Mouse (Mus musculus) frontal cortex, postnatal 14 days (tissue): ENCODE data around the gene Foxp4.
"Not testable (repeated sequence)": the region's sequence is repeated elsewhere in the genome, so short reads cannot be mapped to it uniquely, and the experiment has no call there.

Experiments used
- DNase-seq, 2 experiments: peaks; one replicate each; pipeline ENCODE4 v3.0.0; 2022; ENCODE audit warnings: low spot score in 2 of 2

Foxp4 gene

DNA sequence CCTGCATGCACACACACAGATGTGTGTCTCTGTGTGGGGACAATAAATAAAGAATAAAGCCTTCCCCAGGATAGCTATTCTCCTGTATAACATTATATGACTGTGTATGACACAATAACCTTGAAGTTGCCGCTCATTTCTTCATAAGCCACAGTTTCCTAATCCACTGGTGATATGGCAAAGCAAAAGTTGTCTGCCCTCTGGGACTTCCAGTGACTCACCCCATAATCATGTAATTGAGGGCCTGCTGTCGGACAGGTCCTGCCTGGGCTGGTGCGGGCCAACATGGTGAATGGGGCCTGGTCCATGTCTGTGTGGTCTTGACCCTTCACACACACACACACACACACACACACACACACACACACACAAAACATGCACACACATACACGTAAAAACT, 70.7 kb downstream of the Foxp4 start:
- no peak for DNase-seq

DNA sequence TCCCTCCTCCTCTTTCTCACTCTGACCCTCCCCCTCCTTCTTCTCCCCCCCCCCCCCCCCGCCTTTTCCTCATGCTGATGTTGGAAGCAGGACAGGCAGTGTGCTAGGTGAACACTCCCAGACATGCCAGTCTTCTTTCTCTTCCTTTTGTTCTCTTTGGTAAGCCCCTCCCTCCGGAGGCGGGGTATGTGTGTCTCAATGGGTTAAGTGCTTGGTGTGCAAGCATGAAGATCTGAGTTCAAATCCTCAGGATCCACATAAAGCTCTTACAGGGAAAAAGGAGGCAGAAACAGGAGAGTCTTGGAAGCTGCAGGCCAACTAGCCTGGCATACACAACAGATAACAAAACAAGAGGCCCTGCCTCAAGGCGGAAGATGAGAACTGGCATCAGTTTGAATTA, 71.1 kb downstream of the Foxp4 start:
- DNase-seq = no peak

DNA sequence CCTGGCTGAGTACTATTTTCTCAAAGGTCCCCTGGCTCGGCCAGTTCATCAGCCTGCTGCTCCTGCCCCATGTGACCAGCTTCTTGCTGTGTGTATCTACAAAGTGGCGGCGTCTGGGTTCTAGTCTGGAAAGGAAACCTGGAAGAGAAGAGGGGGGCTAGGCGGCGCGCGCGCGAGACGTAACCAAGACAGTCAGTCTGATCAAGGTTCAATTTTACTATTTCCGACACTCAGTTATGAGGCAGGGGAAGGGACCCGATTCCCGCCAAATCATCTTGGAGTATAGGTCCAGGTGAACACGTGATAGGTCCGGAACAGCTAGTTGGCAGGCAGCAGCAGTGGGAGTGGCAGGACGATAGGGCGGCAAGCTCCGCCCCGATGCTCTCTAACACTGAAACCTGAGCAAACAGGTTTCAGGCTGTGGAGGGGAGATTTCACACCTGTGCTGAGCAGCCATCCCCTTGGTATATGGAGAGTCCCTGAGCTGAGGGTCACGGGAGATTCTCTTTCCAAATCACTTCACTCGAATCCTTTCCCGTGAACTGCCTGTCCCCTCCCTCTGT, 72.6 kb downstream of the Foxp4 start:
- DNase-seq = not testable (repeated sequence)

DNA sequence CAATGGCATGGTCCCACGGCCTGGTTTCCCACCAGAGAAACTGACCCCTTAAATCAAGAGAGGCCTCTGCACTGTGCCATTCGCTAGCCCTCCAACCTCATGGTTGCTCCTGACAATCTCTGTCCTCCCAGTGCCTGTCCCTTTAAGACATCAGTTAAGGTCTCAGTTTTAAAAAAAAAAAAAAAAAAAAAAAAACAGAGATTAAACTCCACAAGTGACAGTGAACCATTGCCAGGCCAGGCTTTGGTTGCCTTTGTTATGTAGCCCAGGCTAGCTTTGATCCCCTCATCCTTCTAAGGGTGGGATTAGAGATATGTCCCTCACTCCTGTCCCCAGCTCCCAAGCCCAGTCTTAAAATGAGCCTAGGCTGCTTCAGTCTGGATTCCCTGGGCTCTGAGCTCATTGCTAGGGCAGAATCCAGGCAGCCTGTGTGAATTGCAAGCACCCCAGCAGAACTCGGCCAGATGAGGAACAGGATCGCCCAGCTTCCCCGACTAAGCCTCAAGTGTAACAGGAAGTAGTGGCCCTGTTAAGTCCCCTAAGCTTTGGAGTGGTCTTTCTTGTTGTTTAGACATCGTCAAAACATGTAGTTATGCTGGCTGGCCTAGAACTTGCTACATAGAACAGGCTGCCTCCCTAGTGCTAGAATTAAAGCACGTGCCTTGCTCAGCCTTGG, 73.7 kb downstream of the Foxp4 start:
- no peak for DNase-seq

DNA sequence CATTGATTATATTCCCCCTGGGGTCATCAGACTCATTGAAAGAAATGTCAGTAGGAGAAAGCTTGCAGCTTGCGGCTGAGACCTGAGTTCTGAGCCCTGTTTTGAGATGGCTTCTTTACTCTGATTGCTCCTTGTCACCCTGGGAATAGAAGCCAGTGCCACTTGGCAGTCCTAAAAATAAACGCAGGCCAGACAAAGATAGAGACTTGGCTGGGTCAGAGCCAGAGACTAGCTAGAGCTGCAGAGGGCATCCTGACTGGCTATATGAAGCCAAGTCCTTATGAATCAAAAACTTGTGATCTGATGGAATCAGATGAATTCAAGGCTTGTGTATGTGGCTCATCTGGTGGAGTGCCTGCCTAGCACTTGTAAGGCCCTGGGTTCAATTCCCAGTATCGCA, 74.4 kb downstream of the Foxp4 start:
- no peak for DNase-seq

DNA sequence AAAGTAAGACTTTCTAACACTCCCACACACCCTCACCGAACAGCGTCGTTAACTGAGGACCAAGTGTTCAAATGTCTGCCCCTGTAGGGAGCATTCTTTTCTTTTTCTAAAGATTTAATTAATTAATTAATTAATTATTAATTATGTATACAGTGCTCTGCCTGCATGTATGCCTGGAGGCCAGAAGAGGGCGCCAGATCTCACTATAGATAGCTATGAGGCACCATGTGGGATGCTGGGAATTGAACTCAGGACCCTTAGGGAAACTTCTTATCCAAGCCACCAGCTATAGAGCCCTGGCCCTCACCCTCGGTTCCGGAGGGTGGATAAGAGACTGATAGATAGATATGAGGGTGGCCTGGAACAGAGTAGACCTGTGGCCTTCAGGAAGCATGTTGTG, 76.5 kb downstream of the Foxp4 start:
- no peak for DNase-seq

DNA sequence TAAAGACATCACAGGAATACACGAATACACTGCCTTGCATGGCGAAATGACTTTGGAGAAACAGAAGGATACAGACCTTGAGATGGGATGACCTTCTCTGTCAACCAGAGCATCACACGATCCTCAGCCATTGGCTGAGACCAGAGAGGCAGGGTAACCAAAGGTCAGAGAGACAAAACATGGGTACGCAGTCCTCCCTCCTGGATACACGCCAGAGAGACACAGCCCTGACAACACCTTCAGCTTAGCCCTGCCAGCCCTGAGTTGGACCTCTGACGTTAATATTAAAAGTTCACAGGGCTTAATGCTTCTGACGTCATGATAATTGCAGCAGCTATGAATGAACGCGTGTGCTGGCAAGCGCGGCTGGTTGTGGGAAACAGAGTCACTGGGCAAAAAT, 78.8 kb downstream of the Foxp4 start:
- no peak for DNase-seq

DNA sequence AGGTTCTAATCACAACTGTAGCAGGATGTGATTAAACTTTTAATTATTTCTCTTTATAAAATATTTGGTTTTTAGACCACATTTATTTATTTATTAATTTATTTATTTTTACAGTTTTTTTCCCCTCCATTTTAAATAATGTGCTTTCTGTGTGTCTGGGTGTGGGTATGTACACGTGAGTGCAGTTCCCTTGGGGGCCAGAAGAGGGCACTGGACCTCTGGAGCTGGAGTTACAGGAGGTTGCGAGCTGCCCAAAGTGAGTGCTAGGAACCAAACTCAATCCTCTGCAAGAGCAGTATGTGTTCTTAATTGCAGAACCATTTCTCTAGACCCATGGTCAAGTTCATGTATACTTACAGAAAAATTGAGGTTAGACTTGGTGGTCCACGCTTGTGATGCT, 81.0 kb downstream of the Foxp4 start:
- DNase-seq = no peak

DNA sequence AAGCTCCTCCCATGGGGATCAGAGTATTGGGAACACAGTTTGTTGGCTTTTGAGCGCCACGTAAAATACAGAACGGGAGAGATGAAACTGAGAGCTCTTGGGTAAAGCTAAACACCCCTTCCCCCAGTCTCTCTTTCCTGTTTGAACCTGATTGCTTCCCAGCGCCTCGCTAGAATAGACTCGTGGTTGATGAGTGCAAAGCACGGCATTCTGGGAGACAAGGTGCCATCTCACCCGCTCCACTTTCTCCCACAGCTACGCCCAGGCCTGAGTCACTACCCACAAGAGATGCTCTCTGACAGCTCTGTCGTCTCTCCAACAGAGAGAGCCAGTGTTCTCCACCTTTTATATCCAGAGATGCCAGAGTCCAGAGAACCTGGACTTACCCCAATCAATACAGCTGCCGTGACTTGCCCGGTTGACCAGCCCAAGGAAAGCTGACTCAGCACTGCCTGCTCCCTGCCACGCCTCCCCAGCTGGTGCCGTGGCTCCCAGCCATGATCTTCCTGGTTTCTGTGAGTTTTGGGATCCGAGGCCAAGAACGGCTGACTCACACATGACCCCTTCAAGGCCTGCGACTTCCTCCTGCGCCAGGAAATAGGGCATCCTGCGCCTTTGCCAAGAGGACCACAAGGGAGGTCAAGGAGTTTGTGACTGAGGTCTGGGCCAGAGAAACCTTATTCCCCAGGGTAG, 82.4 kb downstream of the Foxp4 start:
- no peak for DNase-seq

DNA sequence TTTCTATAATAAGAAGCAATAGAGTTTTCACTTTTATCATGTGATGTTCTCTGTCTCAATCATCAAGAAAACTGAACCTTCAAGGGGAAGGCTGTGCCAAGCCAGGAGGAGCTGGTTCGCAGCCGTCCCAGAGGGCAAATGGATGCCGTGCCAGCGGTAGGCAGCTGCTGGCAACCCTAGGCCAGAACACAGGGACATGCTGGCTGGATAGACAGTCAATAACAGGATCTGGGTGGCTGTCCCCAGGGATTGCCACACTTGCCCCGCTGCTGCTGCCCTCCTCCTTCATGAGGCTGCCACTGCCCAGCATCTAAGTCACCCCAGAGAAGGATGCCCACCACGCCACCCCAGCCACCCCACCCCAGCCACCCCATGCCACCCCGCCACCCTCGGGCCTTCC, 82.9 kb downstream of the Foxp4 start:
- DNase-seq = no peak

DNA sequence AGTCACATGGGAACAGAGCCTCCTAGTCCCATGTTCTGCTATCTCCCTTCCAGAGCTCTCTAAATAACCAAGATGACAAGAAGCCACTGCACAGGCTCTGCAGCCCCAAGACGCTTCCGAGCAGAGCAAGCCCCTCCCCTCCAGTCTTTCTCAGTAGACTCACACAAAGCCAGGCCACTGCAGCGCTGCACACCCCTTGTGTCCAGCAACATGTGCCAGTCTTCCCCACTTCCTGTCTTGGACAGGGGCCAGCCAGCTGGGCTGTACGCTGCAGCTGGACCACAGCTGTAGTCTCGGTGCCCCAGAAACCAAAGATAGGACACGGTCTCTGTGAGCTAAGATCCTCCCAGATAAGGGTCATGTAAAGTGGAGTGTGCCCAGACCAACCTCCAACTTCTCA, 86.6 kb downstream of the Foxp4 start:
- no peak for DNase-seq

DNA sequence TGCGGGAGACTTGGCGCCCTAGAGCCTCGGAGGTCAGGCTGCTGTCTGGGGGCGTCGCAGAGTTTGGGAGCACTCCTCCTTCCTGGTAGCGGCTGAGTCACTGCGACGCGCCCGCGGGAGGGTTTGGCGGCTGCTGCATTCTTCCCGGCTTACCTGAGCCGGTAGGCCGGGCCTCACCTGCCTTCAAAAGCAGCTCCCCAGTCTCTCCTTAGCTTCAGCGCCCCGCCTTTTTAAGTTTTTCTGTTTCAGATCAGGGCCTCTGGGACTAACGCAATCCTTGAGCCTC, 90.0 kb downstream of the Foxp4 start, which contains the start of gene Mdfi:
TSS of gene Mdfi (minus strand) at position 210 of the 286 bp plus-strand sequence.
- no peak for DNase-seq

DNA sequence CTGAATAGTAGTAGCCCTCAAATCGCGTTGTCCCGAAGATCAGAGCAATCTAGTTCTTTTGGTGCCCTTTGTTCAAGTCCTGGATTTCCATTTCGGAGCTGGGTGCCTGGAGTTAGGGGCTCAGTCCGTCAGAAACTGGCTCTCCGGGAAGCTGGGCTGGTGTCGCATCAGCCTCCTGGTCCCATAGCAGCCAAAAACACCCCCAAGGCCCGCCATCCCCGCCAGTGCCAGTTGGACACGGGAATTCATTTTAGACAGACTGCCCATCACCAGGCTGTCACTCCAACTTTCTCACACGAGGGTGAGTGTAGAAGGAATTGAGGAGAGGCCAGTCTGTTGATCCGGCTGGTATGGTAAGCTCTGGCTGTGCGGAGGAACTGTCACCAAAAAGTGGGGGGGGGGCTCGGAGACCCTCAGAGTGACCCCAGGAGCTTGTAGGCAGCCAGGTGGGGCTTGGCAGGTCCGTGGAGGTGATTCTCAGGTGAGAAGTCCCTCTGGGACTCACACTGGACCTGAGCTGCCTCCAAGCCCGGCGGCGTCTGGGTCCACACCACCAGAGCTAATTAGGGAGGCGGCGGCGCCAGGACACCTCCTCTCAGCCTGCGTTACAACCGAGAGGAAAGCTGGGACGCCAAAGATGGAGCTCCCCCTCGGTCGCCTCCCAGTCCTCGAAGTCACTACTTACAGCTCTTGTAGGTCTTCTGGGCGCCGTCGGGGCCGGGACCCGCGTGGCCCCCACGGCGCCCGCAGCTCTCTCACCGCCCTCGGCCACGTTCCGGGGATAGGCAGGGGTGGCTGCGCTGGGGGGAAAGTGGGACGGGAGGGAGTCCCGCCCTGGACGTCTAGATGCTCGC, 90.6 kb downstream of the Foxp4 start:
- DNase-seq = no peak

DNA sequence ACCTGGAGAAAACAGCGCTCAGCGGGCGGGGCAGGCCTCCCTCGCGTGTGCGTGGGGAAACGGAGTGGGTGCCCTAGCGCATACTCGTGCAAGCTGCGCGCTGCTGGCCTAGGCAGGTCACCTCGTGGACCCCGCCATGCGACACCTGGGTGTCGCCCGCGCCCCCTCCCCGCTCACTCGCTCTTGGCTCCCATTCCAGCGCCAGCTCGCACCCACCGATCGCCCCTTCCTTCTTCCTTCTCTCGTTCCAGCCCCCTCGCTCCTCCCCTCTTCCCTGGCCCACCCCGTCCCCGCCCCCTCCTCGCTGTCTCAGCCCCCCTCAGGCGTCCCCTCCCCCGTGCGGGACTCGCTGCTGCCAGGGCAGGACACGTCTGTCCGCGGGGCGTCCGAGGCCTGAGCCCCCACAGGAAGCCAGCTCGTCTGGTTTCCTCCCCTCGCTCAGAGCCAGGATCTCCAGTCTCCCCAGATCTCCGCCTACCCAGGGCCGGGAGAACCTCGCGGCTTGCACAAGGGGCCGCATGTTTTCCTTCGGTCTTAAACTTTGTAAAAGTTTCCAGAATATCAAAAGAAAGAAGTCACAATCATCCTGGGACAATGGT, 91.3 kb downstream of the Foxp4 start:
- DNase-seq = no peak

DNA sequence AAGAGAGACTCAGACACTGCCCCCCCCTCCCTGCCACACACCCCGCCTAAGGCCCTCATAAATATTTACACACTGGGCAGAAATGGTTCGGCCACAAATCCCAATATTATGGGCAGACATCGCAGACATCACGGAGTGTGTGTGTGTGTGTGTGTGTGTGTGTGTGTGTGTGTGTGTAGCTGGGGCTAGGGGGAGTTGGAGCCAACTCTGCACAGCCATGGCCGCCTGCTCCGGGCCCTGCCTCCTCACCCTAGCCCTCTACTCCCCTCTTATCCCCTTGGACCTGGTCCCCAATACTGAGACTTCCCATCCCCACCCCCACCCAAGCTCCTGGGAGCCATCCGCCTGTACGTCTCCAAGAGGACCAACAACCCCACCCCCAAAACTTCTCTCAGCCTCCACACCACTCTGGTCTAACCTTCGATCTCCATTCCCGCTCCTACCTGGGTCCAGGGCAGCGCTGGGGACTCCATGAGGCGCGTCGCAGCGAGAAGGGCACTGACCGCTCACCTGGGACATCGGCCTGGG, 91.9 kb downstream of the Foxp4 start:
- DNase-seq = no peak

DNA sequence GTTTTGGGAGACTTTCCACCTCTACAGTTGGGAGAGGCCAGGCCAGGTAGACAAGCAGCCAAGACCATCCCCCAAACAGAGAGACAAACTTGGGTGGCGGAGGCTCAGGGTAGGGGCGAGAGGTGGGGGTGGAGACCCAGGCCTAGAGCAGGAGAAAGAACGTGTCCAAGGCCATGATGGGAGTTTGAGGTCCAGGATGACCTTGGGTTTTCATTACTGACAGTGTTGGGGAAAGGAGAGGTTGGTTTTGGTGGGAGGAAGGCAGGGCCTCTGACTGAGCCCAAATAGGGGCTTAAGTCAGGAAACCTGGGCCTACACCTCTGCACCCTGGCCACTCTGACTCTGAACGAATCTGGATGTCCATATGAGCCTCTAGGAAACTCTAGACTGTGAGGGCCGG, 92.7 kb downstream of the Foxp4 start:
- DNase-seq = no peak

DNA sequence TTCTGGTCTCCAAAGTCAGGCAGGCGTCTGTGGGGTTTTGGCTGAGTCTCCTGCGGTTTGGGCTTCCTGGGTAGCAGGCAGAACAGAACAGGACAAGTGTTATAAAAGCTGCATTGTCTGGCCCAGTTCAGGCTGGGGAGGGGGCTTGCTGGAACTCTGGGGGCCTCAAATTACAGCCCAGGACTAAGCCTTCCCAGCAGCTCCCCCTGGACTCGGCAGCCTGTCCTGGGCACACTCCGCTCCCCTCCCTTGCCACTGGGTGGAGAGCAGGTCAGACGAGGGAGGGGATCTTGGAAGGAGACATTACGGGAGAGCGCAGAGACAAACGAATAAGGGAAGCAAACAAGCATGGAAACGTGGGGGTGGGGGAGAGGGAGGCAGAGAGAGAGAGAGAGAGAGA, 93.3 kb downstream of the Foxp4 start:
- DNase-seq = no peak

DNA sequence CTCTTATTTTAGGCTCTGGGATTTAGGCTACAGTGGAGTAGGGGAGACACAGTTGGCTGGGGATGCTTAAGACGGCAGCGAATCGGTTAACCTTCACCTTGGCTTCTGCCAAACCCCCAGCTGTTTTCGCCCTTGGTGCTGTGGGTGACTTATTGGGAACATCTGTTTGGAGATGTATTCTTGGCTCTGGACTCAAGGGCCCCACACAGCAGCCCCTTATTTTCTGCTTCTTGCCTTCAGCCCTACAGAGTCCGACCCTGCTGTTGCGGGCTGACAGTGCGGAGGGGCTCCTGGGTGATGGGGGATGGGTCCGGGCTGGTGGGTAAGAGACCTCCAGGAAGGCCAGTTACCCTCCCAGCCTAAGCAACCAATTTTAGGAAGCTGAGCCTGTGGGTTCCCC, 103.1 kb downstream of the Foxp4 start:
- no peak for DNase-seq

DNA sequence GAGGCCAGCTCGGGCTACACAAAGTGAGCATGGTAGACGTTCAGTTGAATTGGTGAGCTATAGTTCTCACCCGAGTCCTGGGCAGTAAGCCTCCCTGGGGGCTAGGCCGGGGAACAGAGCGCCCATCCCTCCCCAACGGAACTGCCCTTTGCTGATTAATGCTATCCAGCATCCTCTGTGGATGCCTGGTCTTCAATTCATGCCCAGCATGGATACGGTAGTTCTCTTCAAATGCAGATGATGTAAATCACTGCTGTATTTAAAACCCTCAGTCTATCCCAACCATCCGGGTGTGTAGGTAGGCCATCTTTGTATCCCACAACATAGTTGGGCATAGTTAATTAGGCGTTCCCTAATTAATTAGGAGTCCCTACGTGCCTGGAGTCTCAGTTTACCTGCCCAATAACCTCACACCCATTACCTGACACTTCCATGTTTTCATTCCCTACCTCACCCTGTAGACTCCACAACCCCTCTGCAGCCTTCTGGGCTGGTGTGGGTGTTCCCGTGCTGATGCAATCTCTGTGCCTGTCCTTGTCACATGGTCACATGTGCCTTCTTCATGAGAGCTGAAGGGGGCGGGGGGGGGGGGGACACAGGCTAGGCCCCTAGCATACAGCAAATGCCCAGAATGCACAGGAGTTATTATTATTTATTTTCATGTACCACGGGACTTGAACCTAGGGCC, 106.3 kb downstream of the Foxp4 start:
- DNase-seq = no peak
